Mouse (Mus musculus): Measurements from ENCODE around the gene Bag3.
"Not testable (repeated sequence)": the region's sequence is repeated elsewhere in the genome, so short reads cannot be mapped to it uniquely, and the experiment has no call there.

The Bag3 gene

GRCm38 (mm10) chr7:128569429-128569828 lies 46.0 kb downstream of the Bag3 start:
- not testable (repeated sequence) for DNase-seq (ENCODE audit: low read depth)

- DNase-seq (ENCODE audit: low read depth), result peak; percentile 43
Observed at GRCm38 (mm10) chr7:128569987-128570656, 46.7 kb downstream of the Bag3 start.

GRCm38 (mm10) chr7:128570657-128571056 lies 47.2 kb downstream of the Bag3 start:
- not testable (repeated sequence) for DNase-seq (ENCODE audit: low read depth)

GRCm38 (mm10) chr7:128572030-128572429 lies 48.6 kb downstream of the Bag3 start:
- no peak for DNase-seq (ENCODE audit: low read depth)

- no peak for DNase-seq (ENCODE audit: low read depth)
Observed at GRCm38 (mm10) chr7:128575211-128575610, 51.8 kb downstream of the Bag3 start.

GRCm38 (mm10) chr7:128575794-128576193 lies 52.4 kb downstream of the Bag3 start:
- no peak for DNase-seq (ENCODE audit: low read depth)

- DNase-seq (ENCODE audit: low read depth), result no peak
Observed at GRCm38 (mm10) chr7:128577607-128578006, 54.2 kb downstream of the Bag3 start.

- no peak for DNase-seq (ENCODE audit: low read depth)
Observed at GRCm38 (mm10) chr7:128578199-128578945, 55.0 kb downstream of the Bag3 start.

- DNase-seq (ENCODE audit: low read depth), result no peak
Observed at GRCm38 (mm10) chr7:128579381-128579780, 56.0 kb downstream of the Bag3 start.

- DNase-seq (ENCODE audit: low read depth), result no peak
Observed at GRCm38 (mm10) chr7:128580318-128580717, 56.9 kb downstream of the Bag3 start.

GRCm38 (mm10) chr7:128581864-128582484 lies 58.6 kb downstream of the Bag3 start:
- DNase-seq (ENCODE audit: low read depth), result peak; percentile 71

GRCm38 (mm10) chr7:128583213-128583948 lies 60.0 kb downstream of the Bag3 start:
- peak; percentile 56 for DNase-seq (ENCODE audit: low read depth)

GRCm38 (mm10) chr7:128587334-128587933 lies 64.0 kb downstream of the Bag3 start:
- DNase-seq (ENCODE audit: low read depth), result no peak

GRCm38 (mm10) chr7:128591345-128592084 lies 68.1 kb downstream of the Bag3 start:
- no peak for DNase-seq (ENCODE audit: low read depth)

GRCm38 (mm10) chr7:128592118-128592935 lies 68.9 kb downstream of the Bag3 start:
- DNase-seq (ENCODE audit: low read depth), result no peak

- DNase-seq (ENCODE audit: low read depth), result no peak
Observed at GRCm38 (mm10) chr7:128592936-128593241, 69.5 kb downstream of the Bag3 start.

- no peak for DNase-seq (ENCODE audit: low read depth)
Observed at GRCm38 (mm10) chr7:128596274-128596673, 72.9 kb downstream of the Bag3 start.

Data from 416B (cell line).